Mouse (Mus musculus) thymus, adult 2 months (tissue): Measurements from ENCODE around the gene Vmn1r135.
"Not testable (repeated sequence)": the region's sequence is repeated elsewhere in the genome, so short reads cannot be mapped to it uniquely, and the experiment has no call there.

Source experiments
- CTCF ChIP-seq: fragments of 200-500 bp; IDR thresholded peaks from 2 replicates; pipeline ENCODE4 v1.5.1; 2012; ENCODE audit warnings: mild to moderate bottlenecking, control low read depth, low read length, moderate library complexity, borderline replicate concordance; ENCODE audit not compliant: control insufficient read depth, poor library complexity, insufficient read depth; ENCODE audit errors: extremely low read depth
- POLR2A ChIP-seq: fragments of 200-500 bp; IDR thresholded peaks from 2 replicates; pipeline ENCODE4 v1.6.1; 2012; ENCODE audit warnings: mild to moderate bottlenecking, low read length, control low read depth, moderate library complexity; ENCODE audit not compliant: control insufficient read depth, poor library complexity, insufficient read depth; ENCODE audit errors: extremely low read depth

DNA sequence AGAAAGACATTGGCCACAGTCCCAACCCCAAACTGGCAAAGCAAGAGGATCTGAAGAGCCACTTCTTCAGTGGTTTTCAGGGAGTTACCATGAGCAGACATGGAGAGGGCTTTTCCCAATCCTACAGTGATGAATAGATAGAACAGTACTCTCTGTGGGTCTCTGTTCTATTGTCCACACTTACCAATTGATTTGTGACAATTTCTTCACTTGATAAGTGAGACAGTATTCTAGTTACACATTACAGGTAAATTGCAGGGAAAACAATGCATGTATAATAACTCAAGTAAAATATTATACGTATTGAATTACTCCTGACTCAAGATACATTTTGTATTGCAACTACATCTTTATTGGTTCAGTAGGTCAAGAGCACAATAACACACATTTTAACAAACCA, 12.0 kb downstream of the Vmn1r135 start, which contains the start of gene Gm5725:
- TF ChIP-seq POLR2A, CTCF: not testable (repeated sequence)
